Mouse (Mus musculus) G1E (cell line): ENCODE results near the gene Olfr45. TPM values are rescaled to one million over a fixed set of nuclear protein-coding genes. Genes with fewer than 3 reads are reported as not detected.

Experiments used
- ATAC-seq: 2 replicates; pipeline ENCODE4 v1.8.0; 2016; ENCODE audit warnings: mild to moderate bottlenecking; ENCODE audit not compliant: insufficient number of reproducible peaks, poor library complexity, low FRiP score, severe bottlenecking; ENCODE audit errors: extremely low read depth
- DNase-seq: peaks from one replicate; pipeline ENCODE4 v3.0.0; 2012; ENCODE audit warnings: low spot score
- H3K27me3 ChIP-seq: 2 replicates; pipeline ENCODE4 v1.6.1; 2012; ENCODE audit warnings: mild to moderate bottlenecking, low read length, inconsistent platforms; ENCODE audit not compliant: insufficient read depth
- H3K36me3 ChIP-seq: replicated peaks from 2 replicates; pipeline ENCODE3; 2012; ENCODE audit warnings: mild to moderate bottlenecking, inconsistent platforms
- H3K4me1 ChIP-seq: 2 replicates; pipeline ENCODE4 v1.6.1; 2012; ENCODE audit warnings: low read depth, low read length, inconsistent platforms, mixed read lengths; ENCODE audit not compliant: insufficient read depth
- H3K4me3 ChIP-seq: 2 replicates; pipeline ENCODE4 v1.5.1; 2012; ENCODE audit warnings: low read depth, mild to moderate bottlenecking, inconsistent platforms, low read length, moderate library complexity, mixed read lengths
- H3K9me3 ChIP-seq: replicated peaks from 2 replicates; pipeline ENCODE4 v1.6.1; 2012; ENCODE audit warnings: inconsistent platforms
- CTCF ChIP-seq: IDR thresholded peaks from 2 replicates; pipeline ENCODE4 v1.5.1; 2012; ENCODE audit warnings: low read depth, low read length, inconsistent platforms, mixed read lengths
- GATA1 ChIP-seq: IDR thresholded peaks from 2 replicates; pipeline ENCODE4 v1.6.1; 2012; ENCODE audit warnings: borderline replicate concordance, low read length, inconsistent platforms, mixed read lengths
- GATA2 ChIP-seq: IDR thresholded peaks from 2 replicates; pipeline ENCODE4 v1.6.1; 2012; ENCODE audit warnings: low read depth, low read length, inconsistent platforms, borderline replicate concordance
- POLR2AphosphoS5 ChIP-seq: IDR thresholded peaks from 2 replicates; pipeline ENCODE4 v1.6.1; 2012; ENCODE audit warnings: low read depth, low read length, inconsistent platforms; ENCODE audit not compliant: insufficient replicate concordance
- TAL1 ChIP-seq: conservative IDR thresholded peaks from 2 replicates; pipeline ENCODE4 v1.6.1; 2012; ENCODE audit warnings: low read depth, low read length, inconsistent platforms, mixed read lengths
- polyA plus RNA-seq: library from polyadenylated mRNA; stranded (reverse); fragments of >175 nt; gene quantifications from 2 replicates; pipeline ENCODE4 v1.2.3, GENCODE M21; 2012
- total RNA-seq, 2 experiments: library from RNA; stranded (forward) in 1 of 2; stranded (reverse) in 1 of 2; fragments of 200-1000 nt in 1 of 2; fragments of >200 nt in 1 of 2; fragmentation: Nextera tagmentation in 1 of 2; gene quantifications; 2 replicates each; pipeline ENCODE4 v1.2.3; 2014 to 2017

Gene Olfr45
- total and polyA plus RNA-seq, 3 experiments = 0.11 TPM; not detected in 2

- DNase-seq = no peak
- Histone ChIP-seq H3K4me1 (no peaks in the 10 kb centered on the region), H3K27me3 (peaks cover 3% of the 10 kb centered on the region; the same call in 1 of the 2 replicates), H3K9me3 (no peaks in the 10 kb centered on the region), H3K4me3 (no peak overlapping the region), H3K36me3 (no peaks in the 10 kb centered on the region)
- no peak for ATAC-seq
- TF ChIP-seq TAL1 (no peak), GATA2 (no peak), POLR2AphosphoS5 (no peak), CTCF (no peak), GATA1 (no peak)
These were observed 24.6 kb downstream of the Olfr45 start for GRCm38 (mm10) chr7:140706348-140706747.

GRCm38 (mm10) chr7:140707536-140708284 is 26.0 kb downstream of the Olfr45 start:
- no peak for ATAC-seq
- no peaks in the 10 kb centered on the region for H3K4me1 ChIP-seq
- DNase-seq = no peak
- no peaks in the 10 kb centered on the region for H3K36me3 ChIP-seq
- H3K9me3 ChIP-seq = no peaks in the 10 kb centered on the region
- no peak overlapping the region for H3K4me3 ChIP-seq
- no peaks in the 10 kb centered on the region for H3K27me3 ChIP-seq
- TF ChIP-seq TAL1 = no peak

GRCm38 (mm10) chr7:140717155-140718055 is 35.7 kb downstream of the Olfr45 start:
- peaks cover 9% of the 10 kb centered on the region for H3K27me3 ChIP-seq

GRCm38 (mm10) chr7:140721095-140721494 is 39.3 kb downstream of the Olfr45 start:
- H3K4me1 ChIP-seq = no peaks in the 10 kb centered on the region
- H3K27me3 ChIP-seq = peaks cover 9% of the 10 kb centered on the region
- no peak for TF ChIP-seq POLR2AphosphoS5
- TF ChIP-seq CTCF = no peak
- TF ChIP-seq GATA2 = no peak
- TF ChIP-seq GATA1 = no peak
- no peak for TF ChIP-seq TAL1
- no peaks in the 10 kb centered on the region for H3K36me3 ChIP-seq
- no peak for DNase-seq
- no peak overlapping the region for H3K4me3 ChIP-seq
- no peak for ATAC-seq
- H3K9me3 ChIP-seq = no peaks in the 10 kb centered on the region

More at GRCm38 (mm10) chr7:140717155-140718055, 35.7 kb downstream of the Olfr45 start:
- DNase-seq (no peak), ATAC-seq (no peak)
- TF ChIP-seq GATA1 (no peak), GATA2 (no peak), CTCF (no peak), POLR2AphosphoS5 (no peak), TAL1 (no peak)
- Histone ChIP-seq H3K4me3 (no peak overlapping the region), H3K4me1 (no peaks in the 10 kb centered on the region), H3K9me3 (no peaks in the 10 kb centered on the region), H3K36me3 (no peaks in the 10 kb centered on the region)

GRCm38 (mm10) chr7:140725558-140725957 is 43.8 kb downstream of the Olfr45 start:
- Histone ChIP-seq H3K27me3 (peaks cover 9% of the 10 kb centered on the region), H3K9me3 (no peaks in the 10 kb centered on the region), H3K4me3 (no peak overlapping the region), H3K36me3 (no peaks in the 10 kb centered on the region), H3K4me1 (no peaks in the 10 kb centered on the region)
- TF ChIP-seq GATA1 (no peak), CTCF (no peak), TAL1 (no peak), GATA2 (no peak), POLR2AphosphoS5 (no peak)
- DNase-seq (no peak), ATAC-seq (no peak)

GRCm38 (mm10) chr7:140733162-140733561 is 51.4 kb downstream of the Olfr45 start:
- no peak for ATAC-seq
- H3K27me3 ChIP-seq = no peaks in the 10 kb centered on the region
- no peak for TF ChIP-seq TAL1
- no peak for TF ChIP-seq GATA1
- TF ChIP-seq CTCF = no peak
- no peak for TF ChIP-seq POLR2AphosphoS5
- no peak for TF ChIP-seq GATA2
- no peak overlapping the region for H3K4me3 ChIP-seq
- no peak for DNase-seq
- no peaks in the 10 kb centered on the region for H3K9me3 ChIP-seq
- H3K4me1 ChIP-seq = no peaks in the 10 kb centered on the region
- H3K36me3 ChIP-seq = no peaks in the 10 kb centered on the region

Other genes starting within 250 kb of the Olfr45 start
Only the 20 nearest of the 22 such genes appear.
- gene Olfr535, start 197.7 kb upstream of the Olfr45 start, total RNA-seq (2014; fragmentation: Nextera tagmentation) = not detected in 2 replicates
- 0.11 and 0.17 TPM in 2 replicates for gene Olfr535, start 197.7 kb upstream of the Olfr45 start, total RNA-seq (2017)
- not detected in 2 replicates for gene Olfr535, start 197.7 kb upstream of the Olfr45 start, polyA plus RNA-seq
- gene Olfr536, start 174.6 kb upstream of the Olfr45 start, total RNA-seq (2014; fragmentation: Nextera tagmentation) = not detected in 2 replicates
- 0.06 and 0.66 TPM in 2 replicates for gene Olfr536, start 174.6 kb upstream of the Olfr45 start, total RNA-seq (2017)
- gene Olfr536, start 174.6 kb upstream of the Olfr45 start, polyA plus RNA-seq = not detected in 2 replicates
- not detected in 2 replicates for gene Olfr538, start 114.1 kb upstream of the Olfr45 start, total RNA-seq (2014; fragmentation: Nextera tagmentation)
- not detected in 2 replicates for gene Olfr538, start 114.1 kb upstream of the Olfr45 start, total RNA-seq (2017)
- not detected in 2 replicates for gene Olfr538, start 114.1 kb upstream of the Olfr45 start, polyA plus RNA-seq
- not detected in 2 replicates for gene Olfr46, start 80.7 kb upstream of the Olfr45 start, total RNA-seq (2014; fragmentation: Nextera tagmentation)
- gene Olfr46, start 80.7 kb upstream of the Olfr45 start, total RNA-seq (2017) = 0.06 and 0.49 TPM in 2 replicates
- gene Olfr46, start 80.7 kb upstream of the Olfr45 start, polyA plus RNA-seq = not detected in 2 replicates
- gene Olfr61, start 53.0 kb upstream of the Olfr45 start, total RNA-seq (2014; fragmentation: Nextera tagmentation) = not detected in 2 replicates
- gene Olfr61, start 53.0 kb upstream of the Olfr45 start, total RNA-seq (2017) = not detected in 2 replicates
- gene Olfr61, start 53.0 kb upstream of the Olfr45 start, polyA plus RNA-seq = not detected in 2 replicates
- not detected in 2 replicates for gene Olfr53, start 35.5 kb upstream of the Olfr45 start, total RNA-seq (2014; fragmentation: Nextera tagmentation)
- 0.17 TPM in 1 of 2 replicates, not detected in the other for gene Olfr53, start 35.5 kb upstream of the Olfr45 start, total RNA-seq (2017)
- gene Olfr53, start 35.5 kb upstream of the Olfr45 start, polyA plus RNA-seq = not detected in 2 replicates
- gene Olfr539, start 22.0 kb upstream of the Olfr45 start, total RNA-seq (2014; fragmentation: Nextera tagmentation) = 0.05 TPM in 1 of 2 replicates, not detected in the other
- 0.06 and 0.11 TPM in 2 replicates for gene Olfr539, start 22.0 kb upstream of the Olfr45 start, total RNA-seq (2017)
- gene Olfr539, start 22.0 kb upstream of the Olfr45 start, polyA plus RNA-seq = not detected in 2 replicates
- not detected in 2 replicates for gene Olfr541, start 15.3 kb downstream of the Olfr45 start, total RNA-seq (2014; fragmentation: Nextera tagmentation)
- gene Olfr541, start 15.3 kb downstream of the Olfr45 start, total RNA-seq (2017) = 0.38 TPM in 1 of 2 replicates, not detected in the other
- gene Olfr541, start 15.3 kb downstream of the Olfr45 start, polyA plus RNA-seq = not detected in 2 replicates
- not detected in 2 replicates for gene Cyp2e1, start 81.8 kb downstream of the Olfr45 start, total RNA-seq (2014; fragmentation: Nextera tagmentation)
- gene Cyp2e1, start 81.8 kb downstream of the Olfr45 start, total RNA-seq (2017) = 0.05 TPM in 1 of 2 replicates, not detected in the other
- gene Cyp2e1, start 81.8 kb downstream of the Olfr45 start, polyA plus RNA-seq = not detected in 2 replicates
- not detected in 2 replicates for gene Syce1, start 105.9 kb downstream of the Olfr45 start, total RNA-seq (2014; fragmentation: Nextera tagmentation)
- gene Syce1, start 105.9 kb downstream of the Olfr45 start, total RNA-seq (2017) = not detected in 2 replicates
- gene Syce1, start 105.9 kb downstream of the Olfr45 start, polyA plus RNA-seq = not detected in 2 replicates
- not detected in 2 replicates for gene Zfp941, start 140.2 kb downstream of the Olfr45 start, total RNA-seq (2014; fragmentation: Nextera tagmentation)
- 0.05 and 0.06 TPM in 2 replicates for gene Zfp941, start 140.2 kb downstream of the Olfr45 start, total RNA-seq (2017)
- gene Zfp941, start 140.2 kb downstream of the Olfr45 start, polyA plus RNA-seq = not detected in 2 replicates
- gene Urah, start 153.1 kb downstream of the Olfr45 start, total RNA-seq (2014; fragmentation: Nextera tagmentation) = not detected in 2 replicates
- gene Urah, start 153.1 kb downstream of the Olfr45 start, total RNA-seq (2017) = not detected in 2 replicates
- not detected in 2 replicates for gene Urah, start 153.1 kb downstream of the Olfr45 start, polyA plus RNA-seq
- gene Scgb1c1, start 163.6 kb downstream of the Olfr45 start, total RNA-seq (2014; fragmentation: Nextera tagmentation) = not detected in 2 replicates
- not detected in 2 replicates for gene Scgb1c1, start 163.6 kb downstream of the Olfr45 start, total RNA-seq (2017)
- not detected in 2 replicates for gene Scgb1c1, start 163.6 kb downstream of the Olfr45 start, polyA plus RNA-seq
- not detected in 2 replicates for gene Odf3, start 165.9 kb downstream of the Olfr45 start, total RNA-seq (2014; fragmentation: Nextera tagmentation)
- gene Odf3, start 165.9 kb downstream of the Olfr45 start, total RNA-seq (2017) = 0.11 and 0.17 TPM in 2 replicates
- not detected in 2 replicates for gene Odf3, start 165.9 kb downstream of the Olfr45 start, polyA plus RNA-seq
- gene Gm45785, start 174.4 kb downstream of the Olfr45 start, total RNA-seq (2014; fragmentation: Nextera tagmentation) = not detected in 2 replicates
- 0.17 and 1.8 TPM in 2 replicates for gene Gm45785, start 174.4 kb downstream of the Olfr45 start, total RNA-seq (2017)
- 1.3 and 2.1 TPM in 2 replicates for gene Gm45785, start 174.4 kb downstream of the Olfr45 start, polyA plus RNA-seq
- 19.9 and 29.5 TPM in 2 replicates for gene Ric8a, start 175.0 kb downstream of the Olfr45 start, total RNA-seq (2014; fragmentation: Nextera tagmentation)
- gene Ric8a, start 175.0 kb downstream of the Olfr45 start, total RNA-seq (2017) = 21.1 and 27.9 TPM in 2 replicates
- gene Ric8a, start 175.0 kb downstream of the Olfr45 start, polyA plus RNA-seq = 27.9 and 28.4 TPM in 2 replicates
- 8.4 and 10.1 TPM in 2 replicates for gene Bet1l, start 175.6 kb downstream of the Olfr45 start, total RNA-seq (2014; fragmentation: Nextera tagmentation)
- 13.1 and 16.1 TPM in 2 replicates for gene Bet1l, start 175.6 kb downstream of the Olfr45 start, total RNA-seq (2017)
- gene Bet1l, start 175.6 kb downstream of the Olfr45 start, polyA plus RNA-seq = 3.5 and 5.2 TPM in 2 replicates
- 93.7 and 98.1 TPM in 2 replicates for gene Psmd13, start 200.0 kb downstream of the Olfr45 start, total RNA-seq (2014; fragmentation: Nextera tagmentation)
- 193 and 195 TPM in 2 replicates for gene Psmd13, start 200.0 kb downstream of the Olfr45 start, total RNA-seq (2017)
- gene Psmd13, start 200.0 kb downstream of the Olfr45 start, polyA plus RNA-seq = 45.7 and 70.1 TPM in 2 replicates
- gene Sirt3, start 200.4 kb downstream of the Olfr45 start, total RNA-seq (2014; fragmentation: Nextera tagmentation) = 10.5 and 11.8 TPM in 2 replicates
- gene Sirt3, start 200.4 kb downstream of the Olfr45 start, total RNA-seq (2017) = 11.0 and 17.5 TPM in 2 replicates
- 27.6 and 31.7 TPM in 2 replicates for gene Sirt3, start 200.4 kb downstream of the Olfr45 start, polyA plus RNA-seq
- not detected in 2 replicates for gene Cox8b, start 218.5 kb downstream of the Olfr45 start, total RNA-seq (2014; fragmentation: Nextera tagmentation)
- not detected in 2 replicates for gene Cox8b, start 218.5 kb downstream of the Olfr45 start, total RNA-seq (2017)
- gene Cox8b, start 218.5 kb downstream of the Olfr45 start, polyA plus RNA-seq = not detected in 2 replicates